Mouse (Mus musculus): ENCODE results near the gene Gm13030. TPM values are rescaled to one million over a fixed set of nuclear protein-coding genes. Genes with fewer than 3 reads are reported as not detected.

Gm13030 gene
- not detected for total RNA-seq (2023)

GRCm38 (mm10) chr4:138873864-138874263 lies at the start of gene Gm13030:
Gm13030 (minus strand) TSS chr4:138873964.

DNA sequence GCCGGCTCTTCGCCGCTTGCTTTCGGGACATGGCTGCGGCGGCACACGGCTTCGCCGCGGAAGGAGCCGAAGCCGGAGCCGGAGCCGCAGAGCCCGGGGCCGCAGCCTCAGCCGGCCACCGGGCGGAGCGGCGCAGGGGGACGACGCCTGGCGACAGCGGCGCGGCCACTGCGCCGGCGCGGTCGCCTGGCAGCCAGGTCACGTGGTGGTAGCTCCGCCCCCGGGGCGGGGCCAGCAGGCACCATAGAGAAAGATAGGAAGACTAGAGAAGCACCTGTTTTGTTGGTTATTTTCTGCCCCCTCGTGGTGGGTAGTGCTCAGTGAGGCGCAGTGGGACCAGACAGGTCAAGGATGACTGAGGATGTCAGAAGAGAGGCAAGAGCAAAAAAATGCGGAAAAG lies 40.0 kb upstream of the Gm13030 start, which contains the start of gene Otud3:
Otud3 (minus strand) TSS at position 149 of the 400 bp plus-strand sequence.

DNA sequence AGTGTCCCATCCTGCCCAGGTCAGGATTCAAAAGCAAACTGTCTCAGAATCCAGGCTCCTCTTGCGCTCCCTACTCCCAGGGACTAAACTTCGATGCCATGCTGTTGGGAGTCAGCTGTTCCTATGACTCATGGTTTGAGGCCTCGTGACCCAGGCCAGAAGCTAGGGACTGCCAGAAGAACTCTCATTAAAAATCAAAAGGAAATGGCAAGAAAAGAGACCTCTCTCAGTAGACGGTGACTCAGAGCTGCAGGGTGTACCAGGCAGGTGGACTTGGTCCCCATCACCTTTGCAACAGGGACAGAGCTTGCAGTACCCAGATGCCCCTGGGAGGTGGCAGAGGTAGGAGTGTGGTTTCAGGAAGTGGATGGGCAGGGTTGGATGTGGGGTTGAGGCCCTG lies 4.0 kb upstream of the Gm13030 start, which contains the start of gene Pla2g2e:
Pla2g2e (plus strand) TSS at position 212 of the 400 bp plus-strand sequence.

DNA sequence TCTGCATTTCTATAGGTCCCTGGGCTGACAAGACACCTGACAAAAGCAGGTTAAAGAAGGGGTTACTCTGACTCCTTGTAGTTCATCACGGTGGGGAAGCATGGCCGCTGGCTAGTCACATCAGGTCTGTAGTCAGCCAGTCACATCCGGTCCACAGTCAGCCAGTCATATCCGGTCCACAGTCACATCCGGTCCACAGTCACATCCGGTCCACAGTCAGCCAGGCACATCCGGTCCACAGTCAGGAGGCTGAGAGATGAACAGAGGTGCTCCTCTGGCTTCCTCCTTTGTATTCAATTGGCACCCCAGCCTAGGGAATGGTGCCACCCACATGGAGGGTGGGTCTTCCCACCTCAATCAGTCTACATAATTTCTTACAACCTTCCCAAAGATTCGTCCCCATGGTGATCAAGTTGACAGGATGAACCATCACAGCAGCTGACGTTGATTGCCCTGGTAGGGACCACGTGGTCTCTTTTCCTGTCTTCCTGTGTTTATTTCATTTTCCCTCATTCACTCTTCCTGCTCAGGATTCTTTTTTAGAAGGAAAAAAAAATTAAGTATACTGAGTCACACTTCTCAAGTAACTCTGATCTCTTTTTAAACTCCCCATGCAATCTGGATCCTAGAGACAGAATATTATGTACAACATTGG lies 10.3 kb downstream of the Gm13030 start, which contains the start of gene Pla2g5:
Pla2g5 (minus strand) TSS at position 139 of the 655 bp plus-strand sequence.

Other genes with a start within 250 kb of the Gm13030 start
- not detected for gene Vwa5b1, start 238.1 kb downstream of the Gm13030 start, total RNA-seq (2023)
- not detected for gene Pla2g2c, start 149.2 kb downstream of the Gm13030 start, total RNA-seq (2023)
- gene Ubxn10, start 136.8 kb downstream of the Gm13030 start, total RNA-seq (2023) = not detected
- gene Pla2g2f, start 116.3 kb downstream of the Gm13030 start, total RNA-seq (2023) = not detected
- not detected for gene Pla2g2d, start 98.2 kb downstream of the Gm13030 start, total RNA-seq (2023)
- gene Pla2g5, start 10.5 kb downstream of the Gm13030 start, total RNA-seq (2023) = 1 to 10 TPM in 1 of 2 experiments, not detected in 1; 1.6 TPM
- not detected for gene Pla2g2e, start 4.0 kb upstream of the Gm13030 start, total RNA-seq (2023)
- 10 to 100 TPM; 22.1 to 23.8 TPM for gene Otud3, start 40.0 kb upstream of the Gm13030 start, total RNA-seq (2023)
- not detected for gene Rnf186, start 93.1 kb upstream of the Gm13030 start, total RNA-seq (2023)
- 10 to 100 TPM; 11.5 to 13.3 TPM for gene Tmco4, start 98.9 kb upstream of the Gm13030 start, total RNA-seq (2023)
- gene Htr6, start 201.6 kb upstream of the Gm13030 start, total RNA-seq (2023) = not detected
- under 1 TPM in 1 of 2 experiments, not detected in 1; 0.31 TPM for gene Nbl1, start 219.0 kb upstream of the Gm13030 start, total RNA-seq (2023)

All from neutrophil, adult 59 days (primary cell).